Mouse (Mus musculus) testis, adult 2 months (tissue): ENCODE results near the gene Tenm4. TPM values are rescaled to one million over a fixed set of nuclear protein-coding genes. Genes with fewer than 3 reads are reported as not detected.
A peak's percentile ranks its signal among the peaks of the same experiment; 100 is the strongest.

Experiments
- H3K27ac ChIP-seq: fragments of 200-500 bp; 2 replicates; pipeline ENCODE4 v1.5.1; 2012; ENCODE audit warnings: low read depth, low read length; ENCODE audit not compliant: control insufficient read depth, insufficient read depth
- H3K27me3 ChIP-seq: fragments of 200-500 bp; 2 replicates; pipeline ENCODE4 v1.6.1; 2012; ENCODE audit warnings: mild to moderate bottlenecking, low read length, moderate library complexity; ENCODE audit not compliant: control insufficient read depth, insufficient read depth
- H3K36me3 ChIP-seq: fragments of 200-500 bp; 2 replicates; pipeline ENCODE4 v1.6.1; 2012; ENCODE audit warnings: mild to moderate bottlenecking, low read length; ENCODE audit not compliant: control insufficient read depth, insufficient read depth
- H3K4me1 ChIP-seq: fragments of 200-500 bp; 2 replicates; pipeline ENCODE4 v1.6.1; 2012; ENCODE audit warnings: low read length; ENCODE audit not compliant: control insufficient read depth, insufficient read depth
- H3K4me3 ChIP-seq: fragments of 200-500 bp; 2 replicates; pipeline ENCODE4 v1.5.1; 2012; ENCODE audit warnings: low read depth, mild to moderate bottlenecking, low read length, moderate library complexity, mixed read lengths; ENCODE audit not compliant: control insufficient read depth
- CTCF ChIP-seq: fragments of 200-500 bp; IDR thresholded peaks from 2 replicates; pipeline ENCODE4 v1.5.1; 2012; ENCODE audit warnings: low read depth, mild to moderate bottlenecking, inconsistent platforms, low read length, moderate library complexity; ENCODE audit not compliant: control insufficient read depth, insufficient read depth, insufficient replicate concordance
- POLR2A ChIP-seq: fragments of 200-500 bp; IDR thresholded peaks from 2 replicates; pipeline ENCODE4 v1.6.1; 2012; ENCODE audit warnings: low read depth, mild to moderate bottlenecking, inconsistent platforms, low read length, moderate library complexity; ENCODE audit not compliant: control insufficient read depth
- polyA plus RNA-seq: library from polyadenylated mRNA; depleted of rRNA; stranded (reverse); fragments of >200 nt; gene quantifications from 2 replicates; pipeline ENCODE4 v1.2.3, GENCODE M21; 2012

Tenm4 gene
- polyA plus RNA-seq, 1 experiment: 2.3 TPM

- TF ChIP-seq CTCF (no peak), POLR2A (no peak)
- H3K4me1 ChIP-seq: no peaks in the 10 kb centered on the region
- H3K4me3 ChIP-seq: no peak overlapping the region
- no peaks in the 10 kb centered on the region for H3K27me3 ChIP-seq
- H3K36me3 ChIP-seq: no peaks in the 10 kb centered on the region
- H3K27ac ChIP-seq: no peak overlapping the region
These were observed 134.4 kb downstream of the Tenm4 start for GRCm38 (mm10) chr7:96305382-96305935.

GRCm38 (mm10) chr7:96308106-96308505 is 137.1 kb downstream of the Tenm4 start:
- no peaks in the 10 kb centered on the region for H3K27me3 ChIP-seq
- H3K36me3 ChIP-seq: no peaks in the 10 kb centered on the region
- H3K27ac ChIP-seq: no peak overlapping the region
- TF ChIP-seq CTCF: no peak
- no peak for TF ChIP-seq POLR2A
- no peak overlapping the region for H3K4me3 ChIP-seq
- H3K4me1 ChIP-seq: no peaks in the 10 kb centered on the region

GRCm38 (mm10) chr7:96329343-96329742 is 158.3 kb downstream of the Tenm4 start:
- Histone ChIP-seq H3K27me3 (no peaks in the 10 kb centered on the region), H3K4me1 (no peaks in the 10 kb centered on the region), H3K27ac (no peak overlapping the region), H3K4me3 (no peak overlapping the region), H3K36me3 (no peaks in the 10 kb centered on the region)
- TF ChIP-seq POLR2A (no peak), CTCF (no peak)

GRCm38 (mm10) chr7:96331186-96331585 is 160.1 kb downstream of the Tenm4 start:
- Histone ChIP-seq H3K27ac (no peak overlapping the region), H3K36me3 (no peaks in the 10 kb centered on the region), H3K27me3 (no peaks in the 10 kb centered on the region), H3K4me1 (no peaks in the 10 kb centered on the region), H3K4me3 (no peak overlapping the region)
- TF ChIP-seq CTCF (no peak), POLR2A (no peak)

- Histone ChIP-seq H3K36me3 (no peaks in the 10 kb centered on the region), H3K27me3 (no peaks in the 10 kb centered on the region), H3K27ac (no peak overlapping the region), H3K4me3 (no peak overlapping the region), H3K4me1 (no peaks in the 10 kb centered on the region)
- TF ChIP-seq CTCF (no peak), POLR2A (no peak)
These were observed 163.3 kb downstream of the Tenm4 start for GRCm38 (mm10) chr7:96334361-96334760.

GRCm38 (mm10) chr7:96336376-96336775 is 165.3 kb downstream of the Tenm4 start:
- no peak for TF ChIP-seq CTCF
- TF ChIP-seq POLR2A: no peak
- Histone ChIP-seq H3K4me3 (no peak overlapping the region), H3K27me3 (no peaks in the 10 kb centered on the region), H3K4me1 (no peaks in the 10 kb centered on the region), H3K36me3 (no peaks in the 10 kb centered on the region), H3K27ac (no peak overlapping the region)

GRCm38 (mm10) chr7:96340826-96341225 is 169.8 kb downstream of the Tenm4 start:
- Histone ChIP-seq H3K27ac (no peak overlapping the region), H3K27me3 (no peaks in the 10 kb centered on the region), H3K4me1 (no peaks in the 10 kb centered on the region), H3K4me3 (peak overlapping the region; percentile 60), H3K36me3 (no peaks in the 10 kb centered on the region)
- TF ChIP-seq CTCF (no peak), POLR2A (no peak)

GRCm38 (mm10) chr7:96341479-96341878 is 170.4 kb downstream of the Tenm4 start:
- H3K4me1 ChIP-seq: no peaks in the 10 kb centered on the region
- no peaks in the 10 kb centered on the region for H3K27me3 ChIP-seq
- no peak overlapping the region for H3K27ac ChIP-seq
- no peaks in the 10 kb centered on the region for H3K36me3 ChIP-seq
- TF ChIP-seq POLR2A (no peak), CTCF (no peak)
- peak overlapping the region; percentile 60 for H3K4me3 ChIP-seq
